Mouse (Mus musculus) right cerebral cortex, postnatal 36 days (tissue): ENCODE data around the gene Cabp4.
"Not testable (repeated sequence)": the region's sequence is repeated elsewhere in the genome, so short reads cannot be mapped to it uniquely, and the experiment has no call there.

Experiments
- DNase-seq, 2 experiments: peaks; one replicate each; pipeline ENCODE4 v3.0.0; 2022; ENCODE audit warnings: low spot score in 2 of 2, mixed read lengths in 1 of 2

The Cabp4 gene

DNA sequence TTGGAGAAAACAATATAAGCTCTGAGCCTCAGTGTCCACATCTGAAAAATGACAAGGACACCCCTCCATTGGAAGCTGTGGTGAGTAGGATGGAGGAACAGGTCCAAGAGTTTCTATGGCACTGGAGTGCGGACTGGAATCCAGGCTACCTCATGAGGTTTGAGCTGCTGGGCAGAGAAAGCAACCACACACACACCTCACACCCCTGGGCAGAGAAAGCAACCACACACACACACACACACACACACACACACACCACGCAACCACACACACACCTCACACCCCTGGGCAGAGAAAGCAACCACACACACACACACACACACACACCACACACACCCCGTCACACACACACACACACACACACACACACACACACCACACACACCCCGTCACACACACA, 18.6 kb downstream of the Cabp4 start:
- not testable (repeated sequence) for DNase-seq

DNA sequence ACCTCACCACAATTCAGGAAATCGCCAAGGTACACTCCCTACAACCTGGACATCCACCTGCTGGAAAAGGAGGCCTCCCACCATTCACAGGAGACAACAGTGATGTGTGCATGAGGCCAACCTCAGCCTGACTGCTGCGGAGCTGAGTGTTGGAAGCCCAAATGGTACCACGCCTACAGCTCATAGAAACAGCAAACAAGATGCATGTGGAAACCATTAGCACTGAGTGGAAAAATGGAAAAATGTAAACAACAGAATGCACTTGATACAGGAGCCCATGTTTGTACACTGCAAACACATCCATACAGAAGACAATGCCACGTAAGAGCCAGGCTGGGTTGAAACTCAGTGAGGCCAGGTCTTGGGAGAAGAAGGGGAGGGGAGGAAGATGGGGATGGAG, 19.4 kb downstream of the Cabp4 start:
- DNase-seq = no peak

DNA sequence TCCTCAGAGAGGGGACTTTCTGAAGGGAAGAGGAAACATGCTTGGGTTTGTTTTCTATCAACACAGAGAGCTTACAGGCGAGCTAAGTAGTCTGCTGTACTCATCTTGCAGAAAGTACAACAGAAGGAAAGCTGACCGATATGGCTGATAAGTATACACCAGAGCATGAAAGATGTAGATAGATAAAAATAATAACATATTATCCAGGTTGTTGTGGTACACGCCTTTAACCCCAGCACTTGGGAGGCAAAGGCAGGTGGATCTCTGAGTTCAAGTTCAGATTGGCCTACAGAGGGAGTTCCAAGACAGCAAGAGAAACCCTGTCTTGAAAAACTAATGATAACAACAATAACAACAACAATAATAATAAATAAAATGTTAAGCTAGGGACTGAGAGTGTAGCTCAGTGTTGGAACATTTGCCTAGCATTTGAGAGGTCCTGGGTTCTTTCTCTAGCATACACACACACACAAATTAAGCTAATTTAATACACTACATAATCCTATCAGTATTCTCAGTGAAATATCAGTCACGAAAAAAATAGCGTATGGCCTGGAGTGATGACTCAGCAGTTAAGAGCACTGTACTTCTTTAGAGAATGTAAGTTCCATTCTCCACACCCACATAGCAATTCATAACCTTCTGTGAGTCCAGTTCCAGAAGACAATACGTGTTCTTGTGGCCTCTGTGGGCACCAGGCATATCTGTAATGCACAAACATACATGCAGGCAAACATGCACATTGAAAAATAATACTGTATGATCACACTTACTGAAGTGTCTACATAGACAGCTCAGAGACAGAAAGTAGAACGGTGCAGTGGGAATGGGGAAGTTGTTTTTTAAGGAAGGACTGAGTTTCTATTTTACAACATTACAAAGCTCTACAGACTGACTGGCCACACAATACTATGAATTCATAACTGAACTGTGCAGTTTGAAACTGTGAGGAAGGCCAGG, 21.1 kb downstream of the Cabp4 start:
- no peak for DNase-seq

DNA sequence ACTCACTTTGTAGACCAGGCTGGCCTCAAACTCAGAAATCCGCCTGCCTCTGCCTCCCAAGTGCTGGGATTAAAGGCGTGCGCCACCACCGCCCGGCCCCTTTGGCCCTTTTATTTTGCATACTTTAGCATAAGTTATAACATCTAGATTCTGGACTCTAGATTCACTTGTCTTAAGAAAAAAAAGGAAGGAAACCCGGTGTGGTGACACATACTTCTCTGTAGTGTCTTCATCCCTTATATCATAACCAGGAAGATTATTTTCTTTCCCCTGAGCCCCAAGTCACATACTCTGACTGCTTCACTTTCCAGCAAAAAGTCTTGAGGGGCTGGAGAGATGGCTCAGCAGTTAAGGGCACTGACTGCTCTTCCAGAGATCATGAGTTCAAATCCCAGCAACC, 21.9 kb downstream of the Cabp4 start:
- DNase-seq = not testable (repeated sequence)

DNA sequence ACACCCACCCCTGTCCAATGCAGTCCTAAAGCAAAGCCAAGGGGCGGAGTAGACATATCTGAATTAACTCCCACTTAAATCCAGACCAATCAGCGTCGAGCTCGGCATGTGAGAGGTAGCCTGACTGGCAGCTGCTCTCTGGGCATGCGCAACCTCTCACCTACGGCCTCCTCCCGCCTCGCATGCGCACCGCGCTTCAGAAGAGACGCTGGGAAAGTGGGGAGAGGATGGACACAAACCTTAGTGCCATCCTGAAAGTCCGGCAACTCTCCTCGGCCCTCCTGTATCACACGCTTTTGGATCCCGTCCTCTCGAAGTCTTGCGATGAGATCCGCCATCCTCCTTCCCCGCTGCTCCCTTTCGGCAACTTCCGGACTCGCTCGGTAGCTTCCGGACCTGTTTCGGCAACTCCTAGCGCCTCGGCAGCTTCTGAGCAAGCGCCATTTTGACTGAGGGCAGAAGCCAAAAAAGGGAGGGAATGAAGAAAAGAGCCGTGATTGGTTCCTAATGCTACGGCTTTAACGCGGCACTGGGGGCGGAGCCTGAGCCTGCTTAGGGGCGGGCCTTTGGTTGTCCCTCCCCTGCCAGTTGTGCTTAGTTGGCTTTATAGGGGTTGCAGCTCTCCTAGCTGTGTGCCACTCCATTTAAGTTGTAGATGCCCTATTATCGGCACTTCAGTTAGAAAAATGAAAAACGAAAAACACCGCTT, 22.6 kb downstream of the Cabp4 start:
- DNase-seq = peak; percentile 95 to 97

DNA sequence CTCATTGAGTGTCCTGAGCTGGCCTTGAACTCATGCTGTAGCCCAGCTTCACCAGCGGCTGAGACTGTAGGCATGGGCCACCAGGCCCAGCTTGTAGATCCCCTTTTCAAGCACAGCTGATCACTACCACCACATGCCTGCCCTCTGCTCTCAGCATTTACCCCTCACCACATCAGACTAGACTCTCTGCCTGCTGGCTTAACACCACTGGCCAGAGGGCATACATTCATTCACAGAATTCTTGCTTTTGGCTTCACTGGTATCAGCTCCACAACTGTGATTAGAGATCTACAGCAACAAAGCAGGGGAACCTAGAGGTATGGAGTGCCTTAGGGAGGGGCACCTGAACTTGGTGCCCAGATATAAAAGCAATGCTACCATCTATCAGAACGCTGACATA, 23.3 kb downstream of the Cabp4 start:
- no peak for DNase-seq

DNA sequence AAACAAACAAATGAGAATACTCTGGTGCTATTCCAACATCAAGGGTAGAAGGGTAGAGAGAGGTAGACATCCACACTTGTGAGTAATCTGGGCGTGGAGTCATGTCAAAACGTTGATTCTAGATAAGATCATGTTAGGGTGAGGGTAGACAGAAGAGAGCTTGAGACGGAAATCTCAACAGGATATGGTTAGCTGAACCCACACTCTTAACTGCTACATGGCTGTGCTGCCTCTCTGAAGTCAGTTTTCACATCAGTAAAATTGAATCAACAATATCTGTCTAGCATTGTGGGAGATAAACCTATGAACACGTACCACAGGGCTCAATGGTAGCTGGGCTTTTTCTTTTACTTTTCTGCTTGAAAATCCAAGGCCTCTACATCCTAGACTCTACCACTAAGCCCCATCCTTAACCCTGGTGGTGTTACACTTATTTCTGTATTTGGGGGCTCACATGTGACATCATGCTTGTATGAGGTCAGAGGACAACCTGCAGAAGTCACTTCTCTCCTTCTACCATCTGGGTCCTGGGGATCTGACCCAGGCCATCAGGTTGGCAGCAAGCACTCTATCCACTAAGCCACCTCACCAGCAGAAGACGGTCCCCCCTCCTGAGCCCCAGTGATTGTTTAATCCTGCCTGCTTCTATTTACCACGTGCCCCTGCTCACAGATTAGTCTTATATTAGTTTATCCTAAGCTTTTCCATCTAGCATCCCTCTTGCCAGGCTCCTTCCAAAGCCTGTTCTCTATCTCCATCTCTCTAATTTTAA, 23.9 kb downstream of the Cabp4 start:
- no peak for DNase-seq

DNA sequence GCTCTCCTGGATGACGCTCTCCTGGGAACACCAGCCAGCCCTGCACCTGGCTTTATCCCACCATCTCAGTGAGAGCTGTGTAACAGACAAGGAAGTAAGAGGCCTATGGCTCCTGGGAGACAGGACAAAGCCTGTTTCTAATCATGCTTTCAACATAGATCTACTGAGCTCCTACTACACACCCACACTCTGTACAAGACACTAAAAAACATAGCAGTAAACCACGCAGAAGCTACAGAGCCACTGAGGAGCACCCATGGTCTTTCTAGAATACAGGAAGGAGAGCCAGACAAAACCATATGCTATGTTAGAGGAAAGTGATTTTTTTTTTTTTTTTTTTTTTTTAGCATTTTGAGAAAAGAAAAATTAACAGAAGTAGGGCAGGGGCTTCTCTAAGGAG, 25.5 kb downstream of the Cabp4 start:
- no peak for DNase-seq

DNA sequence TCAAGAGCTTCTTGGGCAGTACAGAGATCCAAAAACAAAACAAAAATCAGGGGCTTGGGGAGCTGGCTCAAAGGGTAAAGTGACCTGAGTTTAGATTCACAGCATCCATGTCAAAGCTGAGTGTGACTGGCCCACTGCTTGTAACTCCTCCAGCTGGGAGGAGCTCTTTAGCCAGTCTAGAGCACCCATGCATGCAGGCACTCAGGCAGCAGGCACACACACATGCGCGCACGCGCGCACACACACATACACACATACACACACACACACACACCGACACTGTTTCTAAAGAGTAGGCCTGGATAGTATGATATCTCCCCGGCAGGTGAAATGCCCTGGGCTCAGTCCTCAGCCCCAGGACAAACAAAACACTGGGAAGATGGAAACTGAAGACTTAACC, 26.8 kb downstream of the Cabp4 start:
- DNase-seq = no peak

DNA sequence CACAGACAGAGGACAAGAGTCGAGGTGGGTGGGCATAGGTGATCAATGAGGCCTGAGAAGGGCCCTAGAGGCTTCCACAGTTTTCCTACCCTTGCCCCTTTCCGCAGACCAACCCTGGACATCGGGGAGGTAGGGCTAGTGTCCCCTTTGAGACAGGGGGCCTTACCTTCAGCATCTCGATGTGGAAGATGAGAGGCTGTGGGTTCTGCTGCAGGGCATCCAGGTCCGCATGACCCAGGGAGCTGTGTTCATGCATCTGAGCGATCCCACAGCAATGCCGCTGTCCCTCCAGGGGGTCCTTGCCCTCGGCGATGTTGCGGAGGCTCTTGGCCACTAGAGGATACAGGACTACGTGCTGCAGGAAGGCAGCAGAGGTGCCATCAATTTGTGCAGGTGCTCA, 28.0 kb downstream of the Cabp4 start:
- DNase-seq = no peak

DNA sequence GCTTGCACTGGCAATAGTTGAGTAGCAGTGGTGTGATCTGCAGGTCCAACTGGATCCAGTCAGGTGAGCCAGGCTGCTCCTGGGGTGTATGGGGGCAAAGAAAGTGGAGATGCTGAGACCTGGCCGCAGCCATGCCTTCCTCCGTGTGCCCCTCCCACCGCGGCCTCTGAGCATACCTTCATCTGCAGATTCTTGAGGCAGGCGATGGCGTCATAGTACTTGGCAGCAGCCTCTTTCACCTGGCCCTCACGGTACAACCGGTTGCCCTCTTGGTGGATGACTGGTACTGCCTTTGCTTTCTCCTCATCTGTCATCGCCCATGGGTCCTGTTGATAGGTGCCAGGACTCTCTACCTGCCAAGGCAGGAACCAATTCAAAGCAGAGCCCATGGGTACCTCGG, 28.7 kb downstream of the Cabp4 start:
- DNase-seq = no peak

DNA sequence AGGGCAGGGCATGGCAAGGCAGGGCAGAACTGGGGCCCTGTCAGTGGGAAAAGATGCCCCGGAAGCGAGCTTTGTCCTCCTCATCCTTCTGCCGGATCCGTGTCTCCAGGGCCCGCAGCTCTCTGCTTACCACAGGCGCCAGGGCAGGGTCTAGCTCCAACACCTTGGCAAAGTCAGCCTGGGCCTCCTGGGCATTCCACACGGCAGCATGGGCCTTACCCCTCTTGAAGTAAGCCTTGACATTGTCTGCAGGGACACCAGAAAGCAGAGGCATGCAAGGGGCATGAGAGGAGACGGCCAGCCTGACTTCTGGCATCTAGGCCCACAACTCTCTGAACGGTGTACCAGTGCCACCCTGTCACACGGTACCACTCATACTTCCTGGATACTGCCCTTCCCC, 29.3 kb downstream of the Cabp4 start:
- DNase-seq = no peak

DNA sequence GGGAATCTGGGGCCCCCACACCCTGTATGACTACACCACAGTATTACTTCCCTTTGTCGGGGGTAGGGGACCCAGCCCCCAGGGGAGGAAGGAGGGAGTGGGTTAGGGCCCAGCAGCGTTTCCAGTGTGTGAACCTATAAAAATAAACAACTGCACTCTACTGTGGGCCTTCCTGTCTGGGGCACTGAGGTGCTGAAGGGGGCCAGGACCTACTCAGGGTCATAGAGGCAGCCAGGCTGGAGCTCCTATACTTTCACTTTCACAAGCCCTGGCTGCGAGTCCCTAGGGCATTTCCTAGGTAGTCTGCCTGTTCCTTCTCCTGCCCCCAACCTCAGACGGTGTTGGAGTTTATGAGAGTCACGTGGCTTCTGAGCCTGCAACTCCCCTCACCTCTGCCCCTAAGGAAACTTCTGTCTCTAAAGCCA, 30.0 kb downstream of the Cabp4 start:
- no peak for DNase-seq

DNA sequence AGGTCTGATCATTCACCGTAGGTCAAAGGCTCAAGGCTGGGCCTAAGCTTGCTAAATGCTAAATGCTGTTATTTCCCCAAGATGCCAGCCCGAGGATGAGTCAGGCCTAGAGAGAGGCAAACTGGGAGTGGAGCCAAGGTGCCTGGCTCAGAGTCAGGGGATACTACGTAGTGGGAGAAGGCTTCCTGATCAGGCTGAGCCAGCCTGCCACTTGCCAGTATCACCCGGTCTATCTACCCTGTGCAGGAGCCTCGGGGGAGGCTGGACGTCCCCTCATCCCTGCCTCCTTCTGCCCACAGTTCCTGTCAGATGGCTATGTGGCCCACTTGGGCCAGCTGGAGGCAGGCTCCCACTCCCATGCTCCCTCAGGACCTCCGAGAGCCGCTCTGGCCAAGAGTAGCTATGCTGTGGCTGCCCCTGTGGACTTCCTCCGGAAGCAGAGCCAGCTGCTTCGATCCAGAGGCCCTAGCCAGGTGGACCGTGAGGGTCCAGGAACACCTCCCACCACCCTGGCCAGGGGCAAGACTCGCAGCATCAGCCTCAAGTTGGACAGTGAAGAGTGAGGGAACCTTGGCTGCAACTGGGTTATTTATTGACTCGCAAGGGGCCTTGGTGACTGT, 30.5 kb downstream of the Cabp4 start:
- DNase-seq = peak; percentile 61

DNA sequence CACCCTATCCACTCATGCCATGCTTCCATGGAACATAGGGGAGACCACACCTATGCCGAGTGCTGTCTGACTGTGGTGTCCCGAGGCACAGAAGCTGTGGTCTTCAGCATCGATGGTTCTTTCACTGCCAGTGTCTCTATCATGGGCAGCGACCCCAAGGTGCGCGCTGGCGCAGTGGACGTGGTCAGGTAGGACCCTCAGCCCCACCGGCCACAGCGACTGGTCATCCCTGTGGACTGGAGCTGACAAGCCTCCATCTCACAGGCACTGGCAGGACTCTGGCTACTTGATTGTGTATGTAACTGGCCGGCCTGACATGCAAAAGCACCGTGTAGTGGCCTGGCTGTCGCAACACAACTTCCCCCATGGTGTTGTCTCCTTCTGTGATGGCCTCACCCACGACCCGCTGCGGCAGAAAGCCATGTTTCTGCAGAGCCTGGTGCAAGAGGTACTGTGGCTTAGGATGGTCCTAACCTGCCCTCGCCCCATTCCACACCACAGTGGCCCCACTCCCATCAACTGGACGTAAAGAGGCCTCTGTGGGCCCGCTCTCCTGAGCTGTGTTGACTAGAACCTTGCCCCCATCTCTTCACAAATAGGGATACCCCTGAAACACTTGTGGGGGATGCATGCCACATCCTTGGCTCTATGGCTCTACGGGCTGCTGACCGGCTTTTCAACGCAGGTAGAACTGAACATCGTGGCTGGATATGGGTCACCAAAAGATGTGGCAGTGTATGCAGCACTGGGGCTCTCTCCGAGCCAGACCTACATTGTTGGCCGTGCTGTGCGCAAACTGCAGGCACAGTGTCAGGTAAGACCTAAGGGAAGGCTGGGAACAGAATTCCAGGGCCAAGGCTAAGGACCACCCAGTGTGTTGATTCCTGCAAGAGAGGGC, 31.5 kb downstream of the Cabp4 start:
- DNase-seq = no peak

DNA sequence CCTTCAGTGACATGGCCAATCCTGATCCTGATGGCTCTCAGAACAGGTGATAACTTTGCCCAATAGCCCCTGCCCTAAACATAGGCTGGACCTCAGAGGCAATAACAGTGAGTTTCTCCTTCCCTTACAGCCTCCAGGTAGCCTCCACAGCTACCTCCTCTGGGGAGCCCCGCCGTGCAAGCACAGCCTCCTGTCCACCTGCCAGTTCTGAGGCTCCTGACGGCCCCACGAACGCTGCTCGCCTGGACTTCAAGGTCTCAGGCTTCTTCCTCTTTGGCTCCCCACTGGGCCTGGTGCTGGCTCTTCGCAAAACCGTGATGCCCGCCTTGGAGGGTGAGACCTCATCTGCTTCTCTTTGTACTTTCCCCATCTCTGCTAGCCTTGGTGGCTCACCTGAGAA, 35.3 kb downstream of the Cabp4 start:
- DNase-seq = no peak

DNA sequence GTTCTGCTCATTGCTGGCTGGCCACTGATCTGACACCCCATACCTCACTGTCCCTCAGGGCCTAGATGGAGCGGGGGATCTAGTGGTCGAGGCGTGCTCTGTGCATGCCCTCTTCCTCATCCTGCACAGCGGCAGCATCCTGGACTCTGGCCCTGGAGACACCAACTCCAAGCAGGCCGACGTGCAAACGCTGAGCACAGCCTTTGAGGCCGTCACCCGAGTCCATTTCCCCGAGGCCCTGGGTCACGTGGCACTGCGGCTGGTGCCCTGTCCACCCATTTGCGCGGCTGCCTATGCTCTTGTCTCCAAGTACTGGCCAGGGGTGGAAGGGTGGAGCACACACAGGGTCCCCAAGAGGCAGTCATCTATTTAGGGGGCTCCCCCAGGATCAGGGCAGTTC, 37.2 kb downstream of the Cabp4 start:
- DNase-seq = no peak

DNA sequence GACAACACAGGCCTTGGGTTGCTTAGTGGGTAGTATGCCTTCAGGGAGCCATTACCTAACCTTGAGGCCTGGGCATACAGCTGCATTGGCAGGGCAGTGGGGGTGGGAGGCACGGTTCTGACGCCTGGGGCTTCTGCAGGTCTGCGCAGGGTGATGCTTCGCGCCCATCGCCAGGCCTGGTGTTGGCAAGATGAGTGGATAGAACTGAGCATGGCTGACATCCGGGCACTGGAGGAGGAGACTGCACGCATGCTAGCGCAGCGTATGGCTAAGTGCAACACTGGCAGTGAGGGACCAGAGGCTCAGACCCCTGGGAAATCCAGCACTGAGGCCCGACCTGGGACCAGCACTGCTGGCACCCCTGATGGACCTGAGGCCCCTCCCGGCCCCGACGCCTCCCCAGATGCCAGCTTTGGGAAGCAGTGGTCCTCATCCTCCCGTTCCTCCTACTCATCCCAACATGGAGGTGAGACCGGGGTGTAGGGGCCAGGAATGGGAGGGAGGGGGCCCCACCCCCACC, 39.1 kb downstream of the Cabp4 start:
- no peak for DNase-seq

DNA sequence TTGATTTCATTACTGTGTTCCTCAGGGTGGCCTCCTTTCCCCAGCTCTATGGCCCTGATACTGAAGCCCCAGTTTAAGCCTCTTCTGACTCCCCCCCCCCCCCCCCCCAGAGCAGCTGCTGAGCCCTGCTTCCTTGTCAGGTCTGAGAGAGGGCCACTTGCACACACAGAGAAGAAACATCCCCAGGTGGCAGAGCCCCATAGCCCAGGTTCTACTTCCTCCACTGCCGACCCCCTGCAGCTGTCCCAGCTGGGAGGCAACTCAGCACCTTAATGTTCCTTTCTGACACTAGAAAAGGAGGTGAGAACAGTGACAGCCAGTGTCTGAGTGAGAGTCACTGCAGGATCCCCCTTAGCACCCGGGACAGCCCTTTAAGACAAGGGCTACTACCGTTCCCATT, 40.0 kb downstream of the Cabp4 start:
- no peak for DNase-seq

DNA sequence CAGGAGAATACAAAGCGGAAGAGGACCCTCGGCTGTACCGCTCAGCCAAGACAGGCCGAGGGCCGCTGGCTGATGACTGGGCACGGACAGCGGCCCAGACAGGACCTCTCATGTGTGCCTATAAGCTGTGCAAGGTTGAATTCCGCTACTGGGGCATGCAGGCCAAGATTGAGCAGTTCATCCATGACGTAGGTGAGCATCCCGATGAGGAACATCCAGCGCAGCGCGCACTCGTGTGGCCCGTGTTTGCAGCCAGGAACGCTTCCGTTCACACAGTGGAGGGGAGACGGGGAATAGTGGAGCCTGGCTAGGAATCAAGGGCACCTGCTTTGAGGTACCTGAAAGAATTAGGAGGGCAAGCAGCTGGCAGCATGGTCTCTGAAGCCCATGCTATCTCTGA, 40.5 kb downstream of the Cabp4 start:
- no peak for DNase-seq

DNA sequence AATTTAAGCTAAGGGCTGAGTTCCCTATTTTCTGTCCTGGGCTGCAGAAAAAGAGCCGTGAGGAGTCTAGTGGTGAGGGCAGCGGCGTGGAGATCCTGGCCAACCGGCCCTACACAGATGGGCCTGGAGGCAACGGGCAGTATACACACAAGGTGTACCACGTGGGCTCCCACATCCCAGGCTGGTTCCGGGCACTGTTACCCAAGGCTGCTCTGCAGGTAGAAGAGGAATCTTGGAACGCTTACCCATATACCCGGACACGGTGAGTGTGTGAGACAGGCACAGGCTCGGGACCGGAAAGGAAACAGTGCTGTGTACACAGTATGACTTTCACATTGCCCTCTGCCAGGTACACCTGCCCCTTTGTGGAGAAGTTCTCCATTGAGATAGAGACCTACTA, 41.2 kb downstream of the Cabp4 start:
- no peak for DNase-seq
